Mouse (Mus musculus) spleen, adult 2 months (tissue): ENCODE measurements around the gene Ppp4r4.

Experiments
- CTCF ChIP-seq: fragments of 200-500 bp; IDR thresholded peaks from 2 replicates; pipeline ENCODE4 v1.5.1; 2011; ENCODE audit warnings: mild to moderate bottlenecking, inconsistent platforms; ENCODE audit not compliant: insufficient read depth, insufficient read length, insufficient replicate concordance; ENCODE audit errors: extremely low read depth
- POLR2A ChIP-seq: fragments of 200-500 bp; IDR thresholded peaks from 2 replicates; pipeline ENCODE4 v1.6.1; 2011; ENCODE audit warnings: low read depth, low read length, inconsistent platforms

GRCm38 (mm10) chr12:103631203-103631612, 99.1 kb downstream of the Ppp4r4 start, which contains the start of gene Serpina10:
- TF ChIP-seq CTCF (no peak), POLR2A (no peak)
